Mouse (Mus musculus): Measurements from ENCODE around the gene C130073F10Rik. TPM values are rescaled to one million over a fixed set of nuclear protein-coding genes. Genes with fewer than 3 reads are reported as not detected.
"Not testable (repeated sequence)": the region's sequence is repeated elsewhere in the genome, so short reads cannot be mapped to it uniquely, and the experiment has no call there.

Gene C130073F10Rik
- polyA plus RNA-seq (2016; fragmentation: Nextera tagmentation; extraction: Ambion mirVana), result not detected in 2 replicates

DNA sequence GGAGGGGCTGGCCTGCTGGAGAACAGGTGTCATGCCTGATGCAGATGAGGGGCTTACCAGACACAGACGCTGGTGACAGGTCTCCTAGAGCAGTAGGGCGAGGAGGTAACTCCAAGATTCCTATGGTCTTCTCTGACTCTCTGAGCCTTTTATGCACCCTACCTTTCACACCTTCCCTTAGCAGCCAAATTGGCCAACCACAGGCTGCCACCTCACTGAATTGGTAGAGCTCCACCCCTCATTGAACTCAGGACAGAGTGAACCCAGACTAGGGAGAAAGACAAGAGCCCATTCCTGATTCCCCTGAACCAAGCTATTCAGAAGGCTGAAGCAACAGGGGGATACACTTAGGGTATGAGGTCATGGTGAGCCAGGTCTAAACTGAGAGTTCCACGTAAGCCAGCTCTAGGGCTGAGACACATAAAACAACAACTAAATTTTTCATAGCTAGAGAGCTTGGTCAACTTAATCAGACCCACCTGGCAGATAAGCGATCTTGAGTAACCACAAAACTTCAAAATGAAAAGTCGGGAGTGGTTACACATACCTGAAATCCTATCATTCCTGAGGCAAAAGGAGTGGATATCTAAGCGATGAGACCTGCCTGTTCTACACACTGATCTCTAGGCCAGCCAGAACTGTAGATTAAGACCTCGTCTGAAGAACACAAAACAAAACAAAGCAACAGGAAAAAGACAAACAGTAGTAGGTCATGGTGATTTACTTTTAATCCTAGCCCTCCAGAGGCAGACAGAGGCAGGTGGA, at the start of gene C130073F10Rik:
Gene C130073F10Rik, minus strand, starts transcription at position 134 of the 765 bp plus-strand sequence.
- Histone ChIP-seq H3K4me1 (no peaks in the 10 kb centered on the region), H3K4me3 (no peak within 1 kb of the TSS), H3K27me3 (replicated peaks) (no peaks in the 10 kb centered on the region), H3K36me3 (no peaks in the 10 kb centered on the region), H3K9ac (no peak within 1 kb of the TSS), H3K27ac (no peak within 1 kb of the TSS), H3K4me2 (replicated peaks) (no peak within 1 kb of the TSS), H3K9me3 (no peaks in the 10 kb centered on the region)
- 81% methylated on average over 7 of the region's 7 CpGs for WGBS
- no peak for ATAC-seq (ENCODE audit: low FRiP score, low read depth)

DNA sequence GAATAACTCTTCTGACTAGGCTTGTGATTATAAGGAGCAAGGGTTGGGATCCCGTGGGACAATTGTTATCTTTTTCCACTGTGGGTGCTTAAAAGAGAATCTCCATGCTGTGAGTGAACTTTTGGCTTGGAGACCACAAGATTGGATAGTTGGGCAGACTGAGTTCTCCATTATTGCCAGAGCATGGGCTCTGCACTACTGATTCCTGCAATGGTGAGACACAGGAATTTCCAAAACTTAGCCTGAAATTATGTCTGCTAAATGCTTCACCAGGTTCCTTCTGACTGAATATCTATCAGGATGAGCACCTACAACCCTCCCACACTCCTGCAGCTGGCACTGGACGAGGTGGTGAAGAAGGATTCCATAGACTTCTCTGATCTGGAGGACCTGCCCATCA, 46.5 kb upstream of the C130073F10Rik start, which contains the start of gene Gm12794:
Gene Gm12794, plus strand, starts transcription at position 301 of the 400 bp plus-strand sequence.
- H3K27me3 ChIP-seq (replicated peaks); H3K36me3 ChIP-seq; H3K9ac ChIP-seq; H3K9me3 ChIP-seq; H3K4me1 ChIP-seq; H3K27ac ChIP-seq; H3K4me3 ChIP-seq; ATAC-seq (ENCODE audit: low FRiP score, low read depth); H3K4me2 ChIP-seq (replicated peaks): not testable (repeated sequence)
- WGBS, result 83% methylated on average over 2 of the region's 2 CpGs

DNA sequence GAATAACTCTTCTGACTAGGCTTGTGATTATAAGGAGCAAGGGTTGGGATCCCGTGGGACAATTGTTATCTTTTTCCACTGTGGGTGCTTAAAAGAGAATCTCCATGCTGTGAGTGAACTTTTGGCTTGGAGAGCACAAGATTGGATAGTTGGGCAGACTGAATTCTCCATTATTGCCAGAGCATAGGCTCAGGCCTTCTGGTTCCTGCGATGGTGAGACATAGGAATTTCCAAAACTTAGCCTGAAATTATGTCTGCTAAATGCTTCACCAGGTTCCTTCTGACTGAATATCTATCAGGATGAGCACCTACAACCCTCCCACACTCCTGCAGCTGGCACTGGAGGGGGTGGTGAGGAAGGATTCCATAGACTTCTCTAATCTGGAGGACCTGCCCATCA, 15.2 kb upstream of the C130073F10Rik start, which contains the start of gene Gm12800:
Gene Gm12800, plus strand, starts transcription at position 301 of the 400 bp plus-strand sequence.
- not testable (repeated sequence) for ATAC-seq (ENCODE audit: low FRiP score, low read depth); H3K9me3 ChIP-seq; H3K4me3 ChIP-seq; H3K36me3 ChIP-seq; H3K9ac ChIP-seq; H3K27ac ChIP-seq; H3K4me1 ChIP-seq; H3K27me3 ChIP-seq (replicated peaks); H3K4me2 ChIP-seq (replicated peaks)
- 87% methylated on average over 2 of the region's 2 CpGs for WGBS

DNA sequence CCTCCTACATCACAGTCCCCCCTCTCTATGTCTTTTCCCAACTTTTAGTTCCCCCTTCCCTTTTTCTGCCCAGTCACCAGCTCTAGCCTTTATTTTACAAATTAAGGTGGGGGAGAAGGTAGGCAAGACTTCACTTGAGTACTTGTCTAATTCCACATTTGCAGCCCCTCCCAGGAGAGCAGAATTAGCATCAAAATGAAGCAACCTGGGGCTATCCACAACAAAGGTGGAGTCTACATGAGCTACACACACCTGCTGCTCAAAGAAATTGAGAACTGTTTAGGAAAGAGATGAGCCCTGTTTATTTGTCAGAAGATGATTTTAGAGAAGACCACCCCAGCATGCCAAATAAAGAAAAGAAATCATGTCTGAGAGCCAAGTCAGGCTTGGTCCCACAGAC, 4.2 kb downstream of the C130073F10Rik start:
- no peaks in the 10 kb centered on the region for H3K27me3 ChIP-seq (replicated peaks)
- no peak overlapping the region for H3K4me2 ChIP-seq (replicated peaks)
- H3K4me1 ChIP-seq, result no peaks in the 10 kb centered on the region
- H3K9ac ChIP-seq, result no peak overlapping the region
- no peak for ATAC-seq (ENCODE audit: low FRiP score, low read depth)
- H3K27ac ChIP-seq, result no peak overlapping the region
- H3K9me3 ChIP-seq, result no peaks in the 10 kb centered on the region
- no peak overlapping the region for H3K4me3 ChIP-seq
- no peaks in the 10 kb centered on the region for H3K36me3 ChIP-seq

DNA sequence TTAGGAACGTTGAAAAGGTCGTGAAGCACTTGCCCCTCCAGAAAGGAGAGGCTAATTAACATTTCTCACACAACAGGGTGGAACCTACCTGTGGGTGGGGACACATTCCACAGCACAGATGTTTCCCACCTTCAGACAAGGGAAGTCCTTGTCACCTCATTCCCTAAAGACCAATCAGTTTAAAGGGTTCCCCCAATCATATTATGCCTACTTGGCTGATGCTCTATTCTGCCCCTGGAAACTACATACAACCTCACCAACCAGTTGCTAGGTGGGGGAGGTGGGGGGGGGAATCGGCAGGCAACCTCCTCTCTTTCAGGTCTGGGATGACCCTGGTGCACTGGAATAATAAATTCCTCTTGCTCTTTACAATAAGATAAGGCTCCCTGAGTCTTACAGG, 9.9 kb downstream of the C130073F10Rik start:
- Histone ChIP-seq H3K9ac (no peak overlapping the region), H3K27me3 (replicated peaks) (no peaks in the 10 kb centered on the region), H3K4me3 (no peak overlapping the region), H3K9me3 (no peaks in the 10 kb centered on the region), H3K4me1 (no peaks in the 10 kb centered on the region), H3K36me3 (no peaks in the 10 kb centered on the region), H3K27ac (no peak overlapping the region), H3K4me2 (replicated peaks) (no peak overlapping the region)
- 56% methylated on average over 3 of the region's 3 CpGs for WGBS
- no peak for ATAC-seq (ENCODE audit: low FRiP score, low read depth)

DNA sequence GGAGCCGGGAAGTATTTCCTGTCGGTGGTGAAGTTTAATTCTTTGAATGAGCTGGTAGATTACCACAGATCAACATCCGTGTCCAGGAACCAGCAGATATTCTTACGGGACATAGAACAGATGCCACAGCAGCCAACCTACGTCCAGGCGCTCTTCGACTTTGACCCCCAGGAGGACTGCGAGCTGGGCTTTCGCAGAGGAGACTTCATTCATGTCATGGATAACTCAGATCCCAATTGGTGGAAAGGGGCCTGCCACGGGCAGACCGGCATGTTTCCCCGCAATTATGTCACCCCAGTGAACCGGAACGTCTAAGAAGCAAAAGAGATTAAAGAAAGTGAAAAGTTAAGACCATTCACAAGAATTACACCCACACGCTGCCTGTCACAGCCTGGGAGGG, 17.9 kb downstream of the C130073F10Rik start:
- not testable (repeated sequence) for H3K9ac ChIP-seq; H3K4me2 ChIP-seq (replicated peaks); H3K27ac ChIP-seq; H3K36me3 ChIP-seq; ATAC-seq (ENCODE audit: low FRiP score, low read depth); H3K4me1 ChIP-seq; H3K9me3 ChIP-seq; H3K4me3 ChIP-seq; H3K27me3 ChIP-seq (replicated peaks)
- 92% methylated on average over 15 of the region's 15 CpGs for WGBS

DNA sequence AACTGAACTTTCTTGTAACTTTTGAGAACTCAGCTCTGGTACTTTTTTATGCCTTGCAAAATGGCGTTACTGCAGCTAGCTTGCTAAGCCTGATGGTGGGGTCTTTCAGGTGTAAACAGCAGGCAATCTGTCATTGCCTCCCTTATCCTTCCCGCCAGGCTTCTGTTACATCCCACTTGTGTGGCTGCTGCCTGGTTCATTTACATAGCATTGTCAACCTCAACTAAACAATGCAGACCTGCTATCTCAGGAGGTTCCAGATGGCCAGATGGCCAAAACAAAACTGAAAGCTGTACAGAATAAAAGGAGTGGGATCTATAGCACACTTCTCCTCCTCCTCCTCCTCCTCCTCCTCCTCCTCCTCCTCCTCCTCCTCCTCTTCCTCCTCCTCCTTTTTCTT, 21.6 kb downstream of the C130073F10Rik start:
- not testable (repeated sequence) for H3K4me2 ChIP-seq (replicated peaks); ATAC-seq (ENCODE audit: low FRiP score, low read depth)
- 62% methylated on average over 2 of the region's 2 CpGs for WGBS

DNA sequence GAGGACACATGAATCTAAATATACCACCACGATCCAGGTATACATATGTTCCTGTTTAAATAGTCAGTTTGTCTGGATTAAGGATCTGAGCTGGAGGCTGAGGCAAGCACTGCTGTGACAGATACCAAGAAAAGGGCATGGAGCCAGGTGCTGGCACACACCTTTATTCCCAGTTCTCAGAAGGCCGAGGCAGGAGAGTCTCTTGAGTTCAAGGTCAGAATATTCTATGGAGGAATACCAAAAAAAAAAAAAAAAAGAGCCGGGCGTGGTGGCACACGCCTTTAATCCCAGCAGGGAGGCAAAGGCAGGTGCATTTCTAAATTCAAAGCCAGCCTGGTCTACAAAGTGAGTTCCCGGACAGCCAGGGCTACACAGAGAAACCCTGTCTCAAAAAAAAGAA, 31.3 kb downstream of the C130073F10Rik start:
- no peak for ATAC-seq (ENCODE audit: low FRiP score, low read depth)
- no peak overlapping the region for H3K4me2 ChIP-seq (replicated peaks)
- H3K4me1 ChIP-seq, result no peaks in the 10 kb centered on the region
- no peak overlapping the region for H3K4me3 ChIP-seq
- no peaks in the 10 kb centered on the region for H3K9me3 ChIP-seq
- WGBS, result 89% methylated on average over 6 of the region's 6 CpGs
- H3K36me3 ChIP-seq, result no peaks in the 10 kb centered on the region
- no peaks in the 10 kb centered on the region for H3K27me3 ChIP-seq (replicated peaks)
- H3K27ac ChIP-seq, result no peak overlapping the region
- H3K9ac ChIP-seq, result no peak overlapping the region

More for the DNA sequence above, 21.6 kb downstream of the C130073F10Rik start:
- H3K9me3 ChIP-seq; H3K27ac ChIP-seq; H3K4me1 ChIP-seq; H3K36me3 ChIP-seq; H3K9ac ChIP-seq; H3K4me3 ChIP-seq; H3K27me3 ChIP-seq (replicated peaks): not testable (repeated sequence)

DNA sequence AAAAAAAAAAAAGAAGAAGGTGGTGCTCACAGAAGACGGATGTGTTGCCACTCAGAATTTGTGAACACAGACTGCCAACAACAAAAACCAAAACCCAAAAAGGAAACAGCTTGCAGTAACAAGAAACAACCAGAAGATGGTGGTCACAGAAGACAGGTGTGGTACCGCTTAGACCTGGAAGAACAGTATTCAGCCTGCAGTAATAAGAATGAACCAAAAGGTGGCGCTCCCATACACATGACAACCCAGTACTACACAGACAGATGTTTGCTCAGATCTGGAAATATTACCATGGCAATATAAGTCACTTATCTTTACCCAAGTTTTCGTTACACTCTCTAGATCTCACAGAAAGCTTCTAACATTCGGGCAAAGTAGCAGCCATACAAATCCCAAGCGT, 32.7 kb downstream of the C130073F10Rik start:
- Histone ChIP-seq H3K9me3 (no peaks in the 10 kb centered on the region), H3K27me3 (replicated peaks) (no peaks in the 10 kb centered on the region), H3K4me1 (no peaks in the 10 kb centered on the region), H3K27ac (no peak overlapping the region), H3K36me3 (no peaks in the 10 kb centered on the region), H3K9ac (no peak overlapping the region), H3K4me2 (replicated peaks) (no peak overlapping the region), H3K4me3 (no peak overlapping the region)
- no peak for ATAC-seq (ENCODE audit: low FRiP score, low read depth)
- 49% methylated on average over 6 of the region's 6 CpGs for WGBS

DNA sequence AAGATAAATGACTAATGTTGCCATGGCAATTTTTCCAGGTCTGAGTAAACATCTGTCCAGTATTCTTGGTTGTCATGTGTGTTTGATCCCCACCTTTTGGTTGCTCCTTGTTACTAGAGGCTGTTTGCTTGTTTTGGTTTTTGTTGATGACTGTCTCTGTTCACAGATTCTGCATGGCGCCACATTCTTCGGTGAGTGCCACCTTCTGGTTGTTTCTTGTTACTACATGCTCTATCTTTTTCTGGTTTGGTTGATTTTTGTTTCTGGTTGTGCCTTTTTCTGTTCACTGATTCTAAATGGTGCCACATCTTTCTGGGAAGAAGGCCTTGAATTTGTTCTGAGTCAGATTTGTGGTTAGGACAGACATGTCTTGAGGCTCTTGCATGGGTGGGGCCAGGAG, 42.7 kb downstream of the C130073F10Rik start:
- no peak overlapping the region for H3K4me2 ChIP-seq (replicated peaks)
- ATAC-seq (ENCODE audit: low FRiP score, low read depth), result no peak
- peaks cover 10% of the 10 kb centered on the region for H3K9me3 ChIP-seq
- 79% methylated on average over 2 of the region's 2 CpGs for WGBS
- H3K36me3 ChIP-seq, result no peaks in the 10 kb centered on the region
- no peak overlapping the region for H3K27ac ChIP-seq
- H3K4me1 ChIP-seq, result no peaks in the 10 kb centered on the region
- H3K4me3 ChIP-seq, result no peak overlapping the region
- no peaks in the 10 kb centered on the region for H3K27me3 ChIP-seq (replicated peaks)
- H3K9ac ChIP-seq, result no peak overlapping the region

DNA sequence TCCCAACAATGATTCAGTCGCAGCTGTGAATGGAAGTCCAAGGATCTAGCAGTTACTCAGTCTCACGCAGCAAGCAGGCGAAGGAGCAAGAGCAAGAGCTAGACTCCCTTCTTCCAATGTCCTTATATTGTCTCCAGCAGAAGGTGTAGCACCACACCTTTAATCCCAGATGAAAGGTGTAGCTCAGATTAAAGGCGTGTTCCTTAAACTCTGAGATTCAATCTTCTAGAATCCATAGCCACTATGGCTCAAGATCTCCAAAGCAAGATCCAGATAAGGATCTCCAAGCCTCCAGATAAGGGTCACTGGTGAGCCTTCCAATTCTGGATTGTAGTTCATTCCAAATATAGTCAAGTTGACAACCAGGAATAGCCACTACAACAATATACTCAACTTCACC, 49.7 kb downstream of the C130073F10Rik start, which contains the start of gene B020004J07Rik:
Gene B020004J07Rik, minus strand, starts transcription at position 101 of the 400 bp plus-strand sequence.
- not testable (repeated sequence) for ATAC-seq (ENCODE audit: low FRiP score, low read depth); H3K27me3 ChIP-seq (replicated peaks); H3K4me2 ChIP-seq (replicated peaks); H3K36me3 ChIP-seq; H3K9ac ChIP-seq; H3K4me1 ChIP-seq; H3K27ac ChIP-seq; H3K4me3 ChIP-seq; H3K9me3 ChIP-seq
- WGBS, result 98% methylated on average over 4 of the region's 4 CpGs
